Mouse (Mus musculus) frontal cortex, postnatal 10 days (tissue): Measurements from ENCODE around the gene Kank3.
A peak's percentile ranks its signal among the peaks of the same experiment; 100 is the strongest.

Source experiments
- DNase-seq, 2 experiments: peaks; one replicate each; pipeline ENCODE4 v3.0.0; 2022; ENCODE audit warnings: low spot score in 2 of 2, mixed read lengths in 1 of 2

Gene Kank3

GRCm38 (mm10) chr17:33810334-33811141 lies at the start of gene Kank3:
Gene Kank3 (plus strand): TSS chr17:33810519.
- peak; percentile 85 to 92 for DNase-seq

- no peak for DNase-seq
Observed at GRCm38 (mm10) chr17:33766389-33766788, 43.9 kb upstream of the Kank3 start.

- DNase-seq: no peak
Observed at GRCm38 (mm10) chr17:33771617-33772016, 38.7 kb upstream of the Kank3 start.

GRCm38 (mm10) chr17:33773426-33773825 lies 36.9 kb upstream of the Kank3 start:
- no peak for DNase-seq

- DNase-seq: no peak
Observed at GRCm38 (mm10) chr17:33773871-33774572, 36.3 kb upstream of the Kank3 start.

GRCm38 (mm10) chr17:33774573-33775155 lies 35.7 kb upstream of the Kank3 start:
- no peak for DNase-seq

- DNase-seq: no peak
Observed at GRCm38 (mm10) chr17:33775287-33775686, 35.0 kb upstream of the Kank3 start.

GRCm38 (mm10) chr17:33779271-33779966 lies 30.9 kb upstream of the Kank3 start:
- DNase-seq: peak; percentile 81 to 83

GRCm38 (mm10) chr17:33779967-33780295 lies 30.4 kb upstream of the Kank3 start:
- no peak for DNase-seq

GRCm38 (mm10) chr17:33780431-33780830 lies 29.9 kb upstream of the Kank3 start:
- DNase-seq: no peak

- peak; percentile 20 to 29 for DNase-seq
Observed at GRCm38 (mm10) chr17:33781124-33781977, 29.0 kb upstream of the Kank3 start, which contains the start of gene Angptl4. Gene Angptl4 (minus strand): TSS chr17:33781830.

GRCm38 (mm10) chr17:33782067-33782466 lies 28.3 kb upstream of the Kank3 start:
- DNase-seq: no peak

- peak in 1 of 2 experiments; percentile 30 for DNase-seq
Observed at GRCm38 (mm10) chr17:33783408-33783807, 26.9 kb upstream of the Kank3 start.

GRCm38 (mm10) chr17:33784939-33785338 lies 25.4 kb upstream of the Kank3 start:
- no peak for DNase-seq

GRCm38 (mm10) chr17:33786375-33786774 lies 23.9 kb upstream of the Kank3 start:
- DNase-seq: no peak

GRCm38 (mm10) chr17:33788732-33789131 lies 21.6 kb upstream of the Kank3 start:
- no peak for DNase-seq

- no peak for DNase-seq
Observed at GRCm38 (mm10) chr17:33798306-33798705, 12.0 kb upstream of the Kank3 start.

GRCm38 (mm10) chr17:33799277-33799676 lies 11.0 kb upstream of the Kank3 start:
- DNase-seq: no peak

- DNase-seq: no peak
Observed at GRCm38 (mm10) chr17:33802221-33802620, 8.1 kb upstream of the Kank3 start.

- no peak for DNase-seq
Observed at GRCm38 (mm10) chr17:33804205-33804604, 6.1 kb upstream of the Kank3 start.

- DNase-seq: no peak
Observed at GRCm38 (mm10) chr17:33804745-33805144, 5.6 kb upstream of the Kank3 start.
